Mouse (Mus musculus) gastrocnemius, adult 18-20 months (tissue): ENCODE data around the gene Sdccag8. TPM values are rescaled to one million over a fixed set of nuclear protein-coding genes. Genes with fewer than 3 reads are reported as not detected.
A peak's percentile ranks its signal among the peaks of the same experiment; 100 is the strongest.

Source experiments
- DNase-seq: peaks from one replicate; pipeline ENCODE4 v3.0.0; 2021; ENCODE audit warnings: low spot score
- long read RNA-seq, 2 experiments: library from polyadenylated mRNA; stranded (forward); transcript quantifications; one replicate each; pipeline ENCODE4 v2.0.0; 2021
- total RNA-seq, 2 experiments: library from RNA; stranded (reverse); gene quantifications; 2 replicates each; pipeline ENCODE4 v1.2.3; 2021

The Sdccag8 gene
- total RNA-seq = 1 to 10 TPM; 4.2 to 5.2 TPM
- long read RNA-seq, experiment 1, partial matches to known transcripts = 5 of 20 reads
- long read RNA-seq, experiment 1, other reads (novel, unspliced or antisense) = 11 of 20 reads
- long read RNA-seq, experiment 2, partial matches to known transcripts = 5 of 12 reads
- long read RNA-seq, experiment 2, other reads (novel, unspliced or antisense) = 3 of 12 reads

DNA sequence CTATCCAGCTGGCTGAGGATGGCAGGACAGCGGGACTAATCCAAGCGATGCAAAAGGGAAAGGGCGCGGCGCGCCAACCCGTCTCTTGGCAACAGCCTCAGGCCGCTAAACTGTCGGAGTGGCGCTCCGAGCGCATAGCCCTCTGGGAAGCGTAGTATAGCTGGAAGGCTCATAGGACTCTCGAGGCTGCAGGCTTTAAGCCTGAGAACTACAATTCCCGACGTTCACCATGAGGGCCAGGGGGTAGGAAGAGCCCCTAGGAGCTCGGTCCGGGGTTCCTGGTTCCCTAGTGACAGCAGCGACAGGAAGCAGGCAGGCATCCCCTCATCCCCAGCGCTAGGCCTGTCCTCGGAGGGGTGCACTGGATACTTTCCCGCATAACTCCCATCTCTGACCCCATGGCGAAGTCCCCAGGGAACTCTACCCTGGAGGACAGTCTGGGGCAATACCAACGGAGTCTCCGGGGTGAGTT, at the start of gene Sdccag8:
Gene Sdccag8, plus strand, starts transcription at position 70 of the 472 bp plus-strand sequence.
- peak; percentile 96 for DNase-seq

GRCm38 (mm10) chr1:176774533-176774932, 39.9 kb upstream of the Sdccag8 start:
- DNase-seq = no peak

GRCm38 (mm10) chr1:176789326-176789725, 25.1 kb upstream of the Sdccag8 start:
- no peak for DNase-seq

- DNase-seq = no peak
Observed at GRCm38 (mm10) chr1:176792175-176792574, 22.3 kb upstream of the Sdccag8 start.

DNA sequence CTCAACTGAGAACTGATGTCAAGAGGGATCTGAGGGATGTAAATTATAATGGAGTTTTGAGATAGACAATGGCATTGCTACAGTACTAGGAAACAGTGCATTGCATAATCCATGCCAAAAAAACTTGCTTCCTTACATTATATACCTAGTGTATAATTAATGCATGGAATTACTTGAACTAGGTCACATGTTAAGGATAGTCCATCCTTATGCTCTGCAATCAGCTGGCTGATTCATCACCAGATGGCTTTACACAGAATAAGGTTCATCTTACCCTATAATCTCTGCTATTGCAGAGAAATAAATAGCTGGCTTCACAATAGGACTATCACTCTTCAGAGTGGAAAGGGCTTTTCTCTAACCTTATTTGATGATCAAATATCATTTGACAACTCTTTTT, 15.8 kb upstream of the Sdccag8 start:
- no peak for DNase-seq

GRCm38 (mm10) chr1:176800728-176801365, 13.6 kb upstream of the Sdccag8 start:
- peak; percentile 65 for DNase-seq

DNA sequence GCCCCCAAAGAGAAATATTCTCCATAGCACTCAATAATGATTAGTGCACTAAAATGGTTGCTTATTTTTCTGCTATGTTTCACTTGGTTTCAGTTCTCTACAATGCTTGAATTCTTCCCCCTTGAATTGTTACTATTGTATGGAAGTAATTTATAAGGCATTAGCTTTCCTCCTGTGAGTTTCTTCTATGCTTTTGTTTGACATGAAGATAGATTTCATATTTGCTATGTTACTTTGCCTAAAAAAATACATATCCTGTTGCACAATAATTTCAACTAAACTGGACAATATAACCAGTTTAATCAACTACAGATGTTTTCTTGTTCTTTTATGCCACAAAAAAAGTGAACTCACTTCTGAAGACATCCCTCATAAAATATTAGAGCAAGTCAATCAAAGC, 4.3 kb upstream of the Sdccag8 start:
- no peak for DNase-seq

DNA sequence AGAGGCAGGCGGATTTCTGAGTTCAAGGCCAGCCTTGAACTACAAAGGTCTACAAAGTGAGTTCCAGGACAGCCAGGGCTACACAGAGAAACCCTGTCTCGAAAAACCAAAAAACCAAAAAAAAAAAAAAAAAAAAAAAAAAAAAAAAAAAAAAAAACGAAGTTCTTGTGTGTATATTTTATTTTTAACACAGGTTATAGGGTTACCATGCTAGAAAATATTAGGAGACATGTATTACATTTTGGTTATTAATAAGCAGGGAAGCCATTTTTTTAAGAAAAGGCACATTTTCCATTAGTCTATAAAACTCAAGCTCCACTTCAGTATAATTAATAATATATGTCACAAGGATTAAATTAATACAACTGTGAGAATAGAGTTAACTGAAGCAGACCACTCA, 2.6 kb upstream of the Sdccag8 start:
- no peak for DNase-seq

DNA sequence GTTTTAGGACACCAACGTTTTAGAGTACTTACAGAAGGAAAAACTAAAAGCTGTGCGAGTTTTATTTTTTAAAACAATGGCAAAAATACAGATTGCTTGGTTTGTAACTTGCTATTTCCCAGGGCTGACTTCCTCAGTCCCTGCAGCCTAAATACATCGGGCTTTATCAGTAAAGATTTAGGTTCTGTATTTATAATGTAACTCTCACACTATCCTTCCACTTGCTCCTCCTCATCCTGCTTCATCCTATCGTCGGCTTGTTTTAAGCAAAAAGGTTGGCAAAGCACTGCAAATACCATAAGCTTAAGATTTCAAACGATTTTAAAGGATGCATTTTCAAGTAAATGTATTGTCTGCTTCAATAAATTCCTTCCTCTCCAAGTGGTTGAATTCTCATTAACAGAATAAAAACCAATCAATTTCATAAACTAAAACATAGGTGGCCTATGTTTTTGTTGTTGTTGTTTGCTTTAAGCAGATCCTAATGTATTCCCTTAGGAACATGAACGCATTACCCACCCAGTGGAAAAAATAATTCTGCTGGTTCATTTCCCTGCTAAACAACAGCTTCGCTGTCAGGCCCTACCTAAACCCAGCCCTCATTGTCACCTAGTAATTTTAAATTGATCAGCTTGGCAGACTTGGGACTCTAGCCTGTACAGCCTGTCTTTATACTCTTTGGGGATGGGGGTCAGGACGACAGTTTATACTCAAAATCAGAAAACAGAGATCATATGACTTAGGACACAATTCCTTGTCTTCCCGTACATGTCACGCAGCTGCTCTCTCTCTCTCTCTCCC, 1.8 kb upstream of the Sdccag8 start:
- DNase-seq = no peak

GRCm38 (mm10) chr1:176813292-176814035, 996 bp upstream of the Sdccag8 start:
- peak; percentile 69 for DNase-seq

GRCm38 (mm10) chr1:176814036-176814420, 432 bp upstream of the Sdccag8 start, which contains the start of gene Cep170:
Gene Cep170, minus strand, starts transcription at chr1:176814067.
- DNase-seq = peak; percentile 97

DNA sequence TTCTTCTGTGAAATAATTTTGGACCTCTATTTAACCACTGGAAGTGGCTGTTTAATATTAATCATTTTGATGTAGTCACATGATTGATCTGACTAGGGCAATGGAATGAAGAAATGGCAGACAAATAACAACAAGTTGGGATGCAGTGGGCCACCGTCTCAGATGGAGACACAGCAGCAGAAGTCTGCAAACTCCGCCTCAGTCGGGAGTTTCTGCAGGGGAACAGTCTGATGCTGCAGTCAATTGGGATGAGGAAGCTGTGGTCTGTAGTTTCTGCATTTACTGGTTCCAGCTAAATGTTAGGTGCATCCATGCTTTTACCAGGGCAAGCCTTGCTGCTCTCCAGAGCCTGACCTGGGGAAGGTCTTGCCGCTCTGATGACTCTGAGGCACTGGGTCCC, 2.3 kb downstream of the Sdccag8 start:
- DNase-seq = no peak

DNA sequence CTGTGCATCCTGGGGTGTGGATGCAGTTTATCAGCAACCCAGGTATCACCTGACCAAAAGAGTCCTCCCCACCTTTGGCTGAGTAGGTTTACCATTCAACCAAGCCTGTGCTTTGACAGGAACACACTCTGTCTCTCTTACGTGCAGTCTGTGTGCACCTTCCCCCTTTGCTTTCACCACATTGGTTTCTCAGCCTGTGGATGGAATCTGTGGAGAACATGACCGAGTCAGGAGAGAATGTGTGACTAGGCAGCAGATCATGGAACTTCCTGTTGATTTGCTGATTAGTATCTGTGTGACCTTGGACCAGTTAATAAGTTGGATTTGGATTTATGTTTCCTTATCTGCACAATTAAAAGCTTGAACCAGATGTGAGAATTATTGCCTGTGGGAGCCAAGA, 3.7 kb downstream of the Sdccag8 start:
- no peak for DNase-seq

- DNase-seq = peak; percentile 77
Observed at GRCm38 (mm10) chr1:176818763-176819162, 4.3 kb downstream of the Sdccag8 start.

DNA sequence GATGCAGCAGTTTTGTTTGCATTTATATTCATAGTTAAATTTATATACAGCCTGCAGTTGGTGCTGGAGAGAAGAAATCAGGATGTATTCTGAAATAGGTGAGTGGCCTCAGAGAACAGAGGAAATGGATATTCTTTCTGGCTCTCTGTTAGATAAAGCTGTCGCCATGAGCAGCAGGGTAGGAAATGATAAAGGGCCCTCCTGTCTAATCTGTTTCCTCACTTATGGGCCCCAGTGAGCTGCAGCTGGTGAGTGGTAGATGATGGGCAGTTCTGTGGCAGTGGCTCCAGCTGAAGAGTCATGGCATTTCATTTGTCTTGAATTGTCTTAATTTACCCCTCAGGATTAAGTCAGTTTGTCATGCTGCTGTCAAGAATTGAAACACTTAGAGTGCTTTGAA, 7.5 kb downstream of the Sdccag8 start:
- no peak for DNase-seq

GRCm38 (mm10) chr1:176822949-176823348, 8.5 kb downstream of the Sdccag8 start:
- no peak for DNase-seq

GRCm38 (mm10) chr1:176823889-176824288, 9.4 kb downstream of the Sdccag8 start:
- peak; percentile 56 for DNase-seq

GRCm38 (mm10) chr1:176824611-176825010, 10.2 kb downstream of the Sdccag8 start:
- no peak for DNase-seq

GRCm38 (mm10) chr1:176825084-176825483, 10.6 kb downstream of the Sdccag8 start:
- no peak for DNase-seq

- DNase-seq = no peak
Observed at GRCm38 (mm10) chr1:176826186-176826585, 11.7 kb downstream of the Sdccag8 start.

DNA sequence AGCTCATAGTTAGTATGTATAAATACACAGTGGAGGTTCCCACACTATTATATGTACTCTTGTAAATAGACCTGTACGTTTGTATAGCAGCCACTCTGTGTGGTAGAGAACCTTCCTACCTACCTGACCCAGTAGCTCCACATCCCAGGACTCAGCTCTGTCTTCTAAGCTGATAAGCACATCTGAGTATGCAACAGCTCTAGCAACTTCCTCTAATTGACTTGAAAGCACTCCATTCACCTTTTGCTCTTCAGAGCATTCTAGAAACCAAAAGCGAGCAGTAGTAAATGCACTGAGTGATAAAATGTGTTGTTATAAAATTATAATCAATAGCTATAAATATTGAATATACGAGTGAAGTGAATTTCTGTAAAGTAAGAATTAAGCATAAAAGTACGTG, 12.5 kb downstream of the Sdccag8 start:
- DNase-seq = no peak

DNA sequence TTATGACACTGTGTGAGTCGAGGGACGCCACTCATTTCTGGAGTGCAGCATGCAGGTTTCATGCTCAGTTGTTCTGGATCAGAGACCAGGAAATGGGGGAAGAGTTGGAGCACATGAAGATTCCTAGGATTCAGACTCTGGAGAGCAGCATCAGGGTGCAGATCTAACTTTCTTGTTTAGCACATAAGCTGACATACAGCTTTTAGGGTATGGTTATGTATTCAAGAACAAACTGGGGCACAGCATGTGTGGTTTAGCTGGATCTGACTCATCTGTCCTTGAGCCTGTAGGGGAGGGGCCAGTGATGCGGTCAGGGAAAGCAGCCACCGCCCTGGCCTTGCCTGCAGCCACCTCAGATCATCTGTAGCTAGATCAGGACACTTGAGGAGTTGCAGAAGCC, 12.9 kb downstream of the Sdccag8 start:
- DNase-seq = peak; percentile 73
